Comparison of ENCODE assay signal across 27 mouse cellular contexts in genomic region chr11:36228196-36228595, GRCm38 (mm10).
DNase-seq lines count a peak whose midpoint lies in the region; ATAC-seq and TF ChIP-seq lines count a peak whose summit lies in the region.
"Had no signal": no experiment of that assay in that cellular context is flagged by ENCODE, and none has a peak within 500 bp of the region (broad histone marks: within the 10 kb centered on the region; RNA-seq: fewer than 3 reads in every experiment).

No protein-coding gene starts in this region.

- H3K9ac ChIP-seq in heart, adult 2 months (ENCODE audit: low read depth, low read length) = no peak overlapping the region
- H3K9ac ChIP-seq in midbrain, embryonic 12.5 days (replicated peaks) = no peak overlapping the region
- no peak overlapping the region for H3K9ac ChIP-seq in midbrain, postnatal 0 days (replicated peaks; ENCODE audit: low read length, poor library complexity, severe bottlenecking)
- H3K9ac ChIP-seq: embryonic facial prominence, embryonic 13.5 days; forebrain, embryonic 12.5 days; forebrain, embryonic 15.5 days; hindbrain, embryonic 15.5 days had no signal

- H3K27ac ChIP-seq in heart, embryonic 10.5 days = no peak overlapping the region
- H3K27ac ChIP-seq in heart, adult 2 months = no peak overlapping the region
- peak overlapping the region; percentile 21; the same call in 1 of the 2 replicates for H3K27ac ChIP-seq in layer of hippocampus, adult 2 months
- H3K27ac ChIP-seq in midbrain, embryonic 12.5 days (replicated peaks) = 0 out of 2 replicates have a peak overlapping the region, but pooled peaks have one; percentile 8
- H3K27ac ChIP-seq in midbrain, postnatal 0 days (ENCODE audit: low read depth, low read length) = no peak overlapping the region
- H3K27ac ChIP-seq: embryonic facial prominence, embryonic 10.5 days; embryonic facial prominence, embryonic 13.5 days; forebrain, embryonic 12.5 days; forebrain, embryonic 15.5 days; gastrocnemius, adult 2 months; hindbrain, embryonic 15.5 days had no signal

- TF ChIP-seq CTCF in heart, adult 2 months (IDR thresholded peaks at IDR 0.05) = no peak
- TF ChIP-seq CTCF in layer of hippocampus, adult 2 months (conservative IDR thresholded peaks at IDR 0.05) = no peak
- no peak for TF ChIP-seq CTCF in midbrain, postnatal 0 days (IDR thresholded peaks at IDR 0.05)

- H3K36me3 ChIP-seq in heart, embryonic 10.5 days = no peaks in the 10 kb centered on the region
- H3K36me3 ChIP-seq in heart, adult 2 months (ENCODE audit: control insufficient read depth, insufficient read depth, low read length) = no peaks in the 10 kb centered on the region
- H3K36me3 ChIP-seq in midbrain, embryonic 12.5 days = no peaks in the 10 kb centered on the region
- no peaks in the 10 kb centered on the region for H3K36me3 ChIP-seq in midbrain, postnatal 0 days (ENCODE audit: insufficient read depth, low read length)
- H3K36me3 ChIP-seq: embryonic facial prominence, embryonic 10.5 days; embryonic facial prominence, embryonic 13.5 days; forebrain, embryonic 12.5 days; forebrain, embryonic 15.5 days; hindbrain, embryonic 15.5 days had no signal

- H3K4me3 ChIP-seq in heart, embryonic 10.5 days = no peak overlapping the region
- H3K4me3 ChIP-seq in heart, adult 2 months = no peak overlapping the region
- H3K4me3 ChIP-seq in layer of hippocampus, adult 2 months = no peak overlapping the region
- H3K4me3 ChIP-seq in midbrain, embryonic 12.5 days = no peak overlapping the region
- H3K4me3 ChIP-seq in midbrain, postnatal 0 days (ENCODE audit: low read depth, low read length) = no peak overlapping the region
- H3K4me3 ChIP-seq: embryonic facial prominence, embryonic 10.5 days; embryonic facial prominence, embryonic 13.5 days; erythroblast, embryonic 14.5 days; forebrain, embryonic 12.5 days; forebrain, embryonic 15.5 days; gastrocnemius, adult 2 months; hindbrain, embryonic 15.5 days had no signal

- no peaks in the 10 kb centered on the region for H3K4me1 ChIP-seq in heart, embryonic 10.5 days
- no peaks in the 10 kb centered on the region for H3K4me1 ChIP-seq in heart, adult 2 months (ENCODE audit: control insufficient read depth, insufficient read depth, low read length)
- H3K4me1 ChIP-seq in midbrain, embryonic 12.5 days = peaks cover 18% of the 10 kb centered on the region
- H3K4me1 ChIP-seq in midbrain, postnatal 0 days (ENCODE audit: insufficient read depth, low read length) = no peaks in the 10 kb centered on the region

- TF ChIP-seq POLR2A in heart, adult 2 months (IDR thresholded peaks at IDR 0.05; ENCODE audit: insufficient read depth, low read depth, low read length) = no peak

- H3K27me3 ChIP-seq in heart, embryonic 10.5 days (ENCODE audit: insufficient read depth, poor library complexity, severe bottlenecking) = no peaks in the 10 kb centered on the region
- H3K27me3 ChIP-seq in heart, adult 2 months (ENCODE audit: control insufficient read depth, insufficient read depth, low read length) = no peaks in the 10 kb centered on the region
- H3K27me3 ChIP-seq in midbrain, embryonic 12.5 days = no peaks in the 10 kb centered on the region
- H3K27me3 ChIP-seq in midbrain, postnatal 0 days (ENCODE audit: insufficient read depth, low read length) = no peaks in the 10 kb centered on the region
- H3K27me3 ChIP-seq: embryonic facial prominence, embryonic 13.5 days; forebrain, embryonic 15.5 days; hindbrain, embryonic 15.5 days had no signal

- ATAC-seq in midbrain, embryonic 12.5 days (ENCODE audit: low FRiP score, low read depth) = no peak
- ATAC-seq in midbrain, postnatal 0 days (ENCODE audit: low FRiP score) = no peak
- ATAC-seq: CD4-positive, CD25-positive, alpha-beta regulatory T cell, adult 4 months; forebrain, embryonic 15.5 days; inflammation-experienced regulatory T-cells, adult 6 months; intestine, embryonic 16.5 days had no signal

- WGBS in heart, embryonic 10.5 days = 63% methylated on average over 6 of the region's 6 CpGs
- WGBS in heart, adult 2 months = 73% methylated on average over 6 of the region's 6 CpGs
- 69% methylated on average over 6 of the region's 6 CpGs for WGBS in midbrain, embryonic 12.5 days
- WGBS in midbrain, postnatal 0 days = 64% methylated on average over 6 of the region's 6 CpGs

- 0 out of 2 replicates have a peak overlapping the region, but pooled peaks have one; percentile 2 for H3K4me2 ChIP-seq in midbrain, embryonic 12.5 days (replicated peaks)
- H3K4me2 ChIP-seq in midbrain, postnatal 0 days (ENCODE audit: low read depth, low read length, poor library complexity, severe bottlenecking) = no peak overlapping the region
- H3K4me2 ChIP-seq: embryonic facial prominence, embryonic 13.5 days; forebrain, embryonic 12.5 days; forebrain, embryonic 15.5 days; heart, embryonic 11.5 days; hindbrain, embryonic 15.5 days had no signal

- no peaks in the 10 kb centered on the region for H3K79me2 ChIP-seq in heart, adult 2 months (replicated peaks; ENCODE audit: control insufficient read depth, insufficient read depth, low read length)

- intact Hi-C loops in heart, adult 2 months (cut with DNase I) = loop anchor here (10.0 kb wide), 1 partner anchor 157 kb away; no protein-coding TSS in a partner anchor

- H3K9me3 ChIP-seq in heart, embryonic 10.5 days = no peaks in the 10 kb centered on the region
- no peaks in the 10 kb centered on the region for H3K9me3 ChIP-seq in midbrain, embryonic 12.5 days
- no peaks in the 10 kb centered on the region for H3K9me3 ChIP-seq in midbrain, postnatal 0 days (ENCODE audit: low read length)
- H3K9me3 ChIP-seq: embryonic facial prominence, embryonic 10.5 days; embryonic facial prominence, embryonic 13.5 days; forebrain, embryonic 12.5 days; forebrain, embryonic 15.5 days; hindbrain, embryonic 15.5 days had no signal

- TF ChIP-seq EP300 in heart, adult 2 months (IDR thresholded peaks at IDR 0.05; ENCODE audit: insufficient read depth, low read depth, low read length) = no peak

- DNase-seq in heart, embryonic 10.5 days (ENCODE audit: low spot score) = peak; percentile 58
- DNase-seq in heart, adult 2 months = no peak
- no peak for DNase-seq in layer of hippocampus, adult 2 months (ENCODE audit: low spot score in 2 of 2)
- DNase-seq in layer of hippocampus, adult 11-12 months (ENCODE audit: low spot score) = no peak
- no peak for DNase-seq in midbrain, postnatal 0 days (ENCODE audit: low spot score)
- DNase-seq in testis, postnatal 14 days (ENCODE audit: low spot score) = no peak
- DNase-seq: adrenal gland, adult 2 months; adrenal gland, postnatal 14 days; cerebellum, adult 11-12 months; cerebellum, adult 8-10 months; cerebellum, postnatal 10 days; cerebellum, postnatal 36 days; embryo, embryonic 11 days; gastrocnemius, adult 2 months; gastrocnemius, postnatal 14 days; heart, adult 18-20 months had no signal

Comparison
In these comparisons a context has a peak if more than half of its experiments do, and no peak if none do; other contexts are left out.
1. H3K27ac ChIP-seq: peak in layer of hippocampus, adult 2 months (single experiment) and midbrain, embryonic 12.5 days (single experiment); none in heart, embryonic 10.5 days (single experiment), heart, adult 2 months (single experiment) and midbrain, postnatal 0 days (single experiment).